Mouse (Mus musculus): ENCODE results near the gene Dcdc2a.

Gene Dcdc2a

DNA sequence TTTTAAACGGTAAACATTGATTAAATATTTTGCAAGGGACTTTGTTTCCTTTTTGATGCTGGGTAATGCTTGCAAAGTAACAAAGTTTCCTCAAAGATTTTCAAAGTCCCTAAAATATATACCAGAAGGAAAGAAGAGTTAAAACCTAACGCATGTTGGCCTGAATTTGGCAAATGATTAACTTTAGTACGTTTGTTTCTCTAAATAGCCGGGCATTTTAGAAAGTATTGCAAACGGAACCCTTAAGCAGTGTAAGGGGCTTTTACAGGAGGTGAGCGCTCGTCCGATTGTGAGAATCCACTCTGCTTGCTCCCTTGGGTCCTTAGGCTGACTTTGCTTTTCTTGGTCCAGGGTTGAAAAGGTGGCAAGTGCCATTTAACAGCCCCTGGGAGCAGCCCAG, 41.5 kb downstream of the Dcdc2a start:
- DNase-seq: peak; percentile 74

DNA sequence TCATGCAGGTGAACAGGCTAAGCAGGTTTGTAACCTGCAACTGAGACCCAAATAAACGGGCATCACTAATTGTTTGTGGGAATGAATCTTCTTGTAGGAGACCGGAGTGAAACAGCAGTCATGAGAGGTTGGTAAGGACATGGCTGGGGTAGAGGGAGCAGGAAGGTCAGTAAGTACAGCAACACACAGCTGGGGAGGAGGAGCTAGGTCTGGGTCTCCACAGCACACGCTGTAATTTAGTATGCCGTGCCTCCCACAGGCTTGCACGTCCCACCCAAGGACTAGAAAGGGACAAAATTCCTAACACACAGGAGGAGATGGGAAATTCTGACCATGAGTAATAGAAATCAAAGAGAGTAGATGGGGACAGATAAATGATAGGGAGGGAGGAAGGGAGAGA, 42.8 kb downstream of the Dcdc2a start:
- DNase-seq: no peak

DNA sequence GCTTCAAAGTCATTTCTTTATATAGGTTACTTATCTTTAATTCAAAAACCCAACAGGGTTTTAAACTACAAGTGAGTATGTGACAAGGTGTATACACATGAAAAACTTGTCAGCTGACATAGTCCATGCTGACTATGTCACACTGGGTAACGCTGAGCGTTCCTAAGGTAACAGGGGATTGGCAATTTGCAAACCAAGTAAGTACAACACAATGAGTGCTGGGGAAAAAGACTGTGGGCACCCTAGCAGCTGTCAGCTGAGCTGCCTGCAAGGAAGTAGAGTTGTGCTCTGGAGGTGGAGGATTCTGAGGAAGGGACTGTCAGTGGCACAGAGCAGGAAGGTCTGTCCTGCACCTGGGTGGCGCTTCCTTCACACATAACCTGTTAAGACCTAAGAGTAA, 43.7 kb downstream of the Dcdc2a start:
- no peak for DNase-seq

DNA sequence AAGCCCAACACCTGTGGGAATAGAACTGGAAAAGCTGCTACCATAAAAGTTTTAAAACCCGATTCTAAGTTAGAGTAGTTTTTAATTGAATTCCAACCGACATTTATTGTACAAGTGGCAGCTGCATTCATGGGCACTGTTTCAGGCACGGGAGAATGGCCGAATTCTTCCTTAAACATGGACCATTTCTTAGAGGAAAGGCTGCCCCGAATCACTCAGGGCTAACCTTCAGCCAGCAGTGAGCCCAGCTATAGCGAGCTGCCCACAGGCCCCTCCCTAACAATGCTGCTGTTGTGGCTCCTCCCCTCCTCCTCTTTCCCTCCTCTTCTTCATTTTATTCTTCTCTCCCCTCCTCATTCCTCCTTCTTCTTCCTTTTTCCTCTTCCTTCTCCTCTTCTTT, 44.8 kb downstream of the Dcdc2a start:
- no peak for DNase-seq

DNA sequence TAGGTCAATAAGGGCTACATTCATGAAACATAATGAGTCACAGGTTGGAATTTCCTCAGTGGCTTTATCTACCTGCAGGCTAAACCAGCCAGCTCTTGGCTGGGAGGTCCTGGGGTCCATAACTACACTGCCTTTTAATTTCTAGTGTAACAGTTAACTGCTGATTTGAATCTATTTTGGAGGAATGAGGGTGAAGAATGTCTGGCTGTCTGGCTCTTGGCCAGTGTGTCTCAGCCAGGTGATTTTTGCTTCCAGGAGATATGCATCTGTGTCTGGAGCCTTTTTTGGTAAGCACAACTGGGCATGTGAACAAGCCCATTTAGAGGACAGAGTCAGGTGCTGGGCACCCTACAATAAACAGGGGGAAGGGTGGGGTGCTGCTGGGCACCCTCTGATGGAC, 49.9 kb downstream of the Dcdc2a start:
- no peak for DNase-seq

DNA sequence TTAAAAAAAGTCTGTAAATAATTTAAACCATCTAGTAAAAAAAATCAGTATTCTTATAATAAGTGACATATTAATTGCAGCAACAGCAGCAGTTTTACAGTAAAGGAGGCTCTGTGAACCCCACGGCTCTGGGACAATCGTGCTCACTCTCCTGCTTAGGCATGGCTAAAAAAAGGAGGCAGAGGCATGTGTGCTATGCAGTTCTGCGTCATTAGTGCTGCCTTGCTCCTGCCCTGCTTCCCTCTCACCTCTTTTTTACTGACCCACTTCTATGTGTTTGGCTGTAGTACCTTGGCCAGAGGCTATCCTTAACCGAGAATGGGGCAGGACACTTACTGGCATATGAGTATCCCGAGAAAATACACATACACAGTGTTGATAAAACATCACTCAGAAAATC, 50.9 kb downstream of the Dcdc2a start:
- DNase-seq: no peak

DNA sequence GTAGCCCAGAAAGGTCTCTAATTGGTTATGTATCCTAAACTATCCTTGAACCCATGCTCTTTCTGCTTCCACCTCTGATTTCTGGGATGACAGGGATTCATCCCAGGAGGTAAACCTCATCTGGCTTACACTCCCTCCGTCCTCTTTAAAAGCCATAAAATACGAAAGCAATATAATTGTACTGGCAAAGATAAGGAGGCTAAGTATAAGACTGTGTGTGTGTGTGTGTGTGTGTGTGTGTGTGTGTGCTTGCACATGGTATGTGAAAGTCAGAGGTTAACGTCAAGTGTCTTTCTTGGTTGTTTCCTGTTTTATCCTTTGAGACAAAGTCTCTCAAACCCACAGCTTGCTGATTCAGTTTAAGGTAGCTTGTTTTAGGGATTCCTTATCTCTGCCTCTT, 52.5 kb downstream of the Dcdc2a start:
- DNase-seq: peak; percentile 22

DNA sequence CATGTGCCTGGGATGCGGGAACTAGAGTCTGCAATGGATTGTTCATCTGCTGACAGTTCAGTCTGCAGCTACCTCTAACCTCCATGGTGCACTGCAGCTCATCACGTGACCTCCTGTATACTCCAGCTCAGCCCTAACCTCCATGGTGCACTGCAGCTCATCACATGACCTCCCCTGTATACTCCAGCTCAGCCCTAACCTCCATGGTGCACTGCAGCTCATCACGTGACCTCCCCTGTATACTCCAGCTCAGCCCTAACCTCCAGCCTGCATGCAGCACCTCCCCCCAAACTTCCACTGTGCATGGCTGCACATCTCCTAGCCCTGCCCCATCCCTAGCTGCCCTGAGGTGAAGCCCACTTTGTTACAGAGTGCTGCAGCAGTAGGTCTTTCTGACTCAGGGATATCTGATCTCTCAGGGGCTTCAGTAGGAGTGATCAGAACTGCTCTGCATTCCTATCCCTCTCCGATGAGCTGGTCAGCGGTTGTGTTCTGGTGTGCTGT, 54.8 kb downstream of the Dcdc2a start:
- DNase-seq: no peak

DNA sequence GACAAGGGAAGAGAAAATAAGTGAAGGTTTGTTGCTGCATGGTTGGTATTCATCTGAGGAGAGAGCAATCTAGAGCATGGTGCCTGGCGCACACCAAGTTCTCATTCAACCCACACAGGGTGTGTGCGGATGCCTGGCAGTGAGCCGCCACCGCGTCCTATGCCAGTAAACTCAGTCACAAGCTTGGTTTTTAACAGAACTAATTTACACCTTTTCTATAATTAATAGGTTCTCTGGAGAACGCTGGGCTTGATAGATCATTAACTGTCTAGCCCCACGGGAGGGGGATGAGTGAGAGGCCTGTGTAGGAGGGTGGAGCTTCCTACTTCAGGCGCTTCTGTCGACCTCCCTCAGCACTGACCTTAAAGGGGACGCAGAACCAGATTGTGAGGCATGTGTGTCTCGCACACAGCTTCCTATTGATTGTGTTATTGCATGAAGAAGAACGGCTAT, 59.7 kb downstream of the Dcdc2a start:
- DNase-seq: peak; percentile 86

DNA sequence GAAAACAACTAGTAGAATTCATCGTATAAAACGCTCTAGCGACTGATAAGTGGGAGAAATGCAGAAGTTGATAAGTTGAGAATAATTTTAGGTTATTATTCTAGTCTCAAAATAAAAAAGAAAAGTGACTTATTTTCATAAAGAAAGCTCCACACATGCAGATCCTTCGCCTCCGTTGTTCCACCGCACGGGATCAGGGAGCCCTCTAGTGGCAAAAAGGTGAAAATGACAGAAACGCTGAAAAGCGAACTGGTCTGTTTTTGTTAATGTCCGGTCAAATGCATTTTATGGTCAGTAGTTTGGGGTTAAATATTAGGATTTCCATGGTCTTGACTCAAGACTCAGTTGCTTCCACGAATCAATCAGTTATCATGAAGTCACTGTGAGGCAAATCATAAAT, 60.2 kb downstream of the Dcdc2a start:
- no peak for DNase-seq

DNA sequence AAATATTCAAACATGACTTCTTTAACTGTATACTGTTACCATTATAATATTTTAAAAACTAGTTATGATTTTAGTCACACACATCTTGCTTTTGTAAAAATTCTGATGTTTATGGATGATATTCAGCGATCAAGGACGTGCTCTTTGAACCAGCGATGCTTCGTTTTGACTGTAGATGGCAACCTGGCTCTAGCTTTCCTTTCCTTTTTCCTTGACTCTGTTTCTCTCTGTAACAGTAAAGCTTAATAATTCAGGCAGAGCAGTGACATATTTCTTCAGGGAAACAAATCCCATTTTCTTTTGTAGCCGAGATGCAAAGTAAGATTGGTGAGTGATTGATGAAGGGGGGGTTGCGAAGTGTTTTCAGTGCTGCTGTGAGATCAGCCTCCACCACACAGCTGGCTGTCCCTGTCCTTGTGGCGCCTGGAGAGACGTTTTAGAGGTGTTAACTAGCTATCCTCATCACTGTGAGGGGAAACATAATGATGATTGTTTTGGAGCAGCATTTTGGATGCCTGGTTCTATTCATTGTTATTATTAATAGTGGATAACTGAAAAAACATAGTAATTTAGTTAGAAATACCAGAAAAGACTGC, 67.0 kb downstream of the Dcdc2a start:
- no peak for DNase-seq

DNA sequence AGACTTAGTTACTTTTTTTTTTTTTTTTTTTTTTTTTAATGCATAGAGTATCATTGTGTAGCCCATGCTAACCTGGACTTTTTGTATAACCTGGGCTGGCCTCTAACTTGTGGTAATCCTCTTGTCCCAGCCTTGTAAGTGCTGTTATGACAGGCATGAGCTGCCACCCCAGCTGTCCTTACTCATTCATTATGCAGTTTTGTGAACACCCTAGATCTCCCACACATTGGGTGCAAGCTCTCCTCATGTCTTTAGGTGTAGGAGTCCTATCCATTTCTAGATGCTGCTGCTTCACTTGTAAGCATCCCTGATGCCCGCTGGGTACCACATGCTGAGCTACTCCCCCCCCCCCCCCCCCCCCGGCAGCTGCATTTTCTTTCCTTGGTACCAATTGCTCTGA, 71.4 kb downstream of the Dcdc2a start:
- peak; percentile 59 for DNase-seq

DNA sequence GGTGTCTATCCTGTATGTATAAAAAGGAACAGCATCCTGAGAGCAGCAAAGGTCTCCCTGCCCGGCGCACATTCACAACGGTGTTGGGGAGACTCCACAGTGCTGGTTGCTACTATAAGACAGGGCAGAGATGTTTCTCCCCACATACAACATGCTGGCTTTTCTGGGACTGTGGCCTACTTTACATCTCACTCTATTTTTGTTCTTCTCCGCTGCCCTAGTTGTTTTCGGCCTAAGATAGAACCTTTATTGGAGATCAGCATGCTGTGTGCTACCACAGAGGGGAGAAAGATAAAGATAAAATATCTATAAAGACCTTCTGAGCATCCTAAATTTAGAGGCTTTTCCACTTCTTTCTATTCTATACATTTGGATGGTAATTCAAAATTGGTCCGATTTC, 72.0 kb downstream of the Dcdc2a start:
- DNase-seq: no peak

DNA sequence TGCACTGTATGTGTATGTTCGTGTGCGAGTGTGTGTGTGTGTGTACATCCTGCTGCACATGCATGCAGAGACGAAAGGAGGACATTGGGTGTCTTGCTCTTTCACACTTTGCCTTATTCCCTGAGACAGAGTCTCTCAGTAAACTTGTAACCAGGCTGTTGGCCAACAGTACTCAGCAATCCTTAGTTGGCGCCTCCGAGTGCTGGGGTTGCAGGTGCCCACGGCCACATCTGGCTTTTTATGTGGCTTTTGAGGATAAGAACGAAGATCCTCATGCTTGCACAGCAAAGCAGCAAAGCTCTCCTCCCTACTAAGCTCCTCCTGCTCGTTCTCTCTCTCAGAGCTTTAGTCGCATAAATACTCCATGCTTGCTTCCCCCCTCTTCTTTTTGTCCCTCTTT, 73.0 kb downstream of the Dcdc2a start:
- DNase-seq: peak; percentile 64

DNA sequence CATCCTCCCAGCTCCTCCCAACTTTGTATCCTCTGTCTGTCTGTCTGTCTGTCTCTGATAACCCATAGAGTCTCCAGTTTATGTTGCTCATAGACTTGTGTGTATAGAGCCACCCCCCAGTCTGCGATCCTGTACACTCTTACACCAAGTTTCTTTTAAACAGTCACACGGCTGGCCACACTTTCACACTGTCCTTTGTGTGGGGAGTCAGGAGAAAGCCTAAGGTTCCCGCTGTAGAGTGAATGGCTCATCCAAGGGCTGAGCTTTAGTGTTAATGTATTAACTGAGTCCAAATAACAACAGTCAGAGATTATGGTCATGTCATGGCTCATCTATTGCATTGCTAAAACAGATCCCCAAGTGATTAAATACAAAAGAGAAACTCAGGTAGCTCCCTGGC, 87.3 kb downstream of the Dcdc2a start:
- DNase-seq: no peak

DNA sequence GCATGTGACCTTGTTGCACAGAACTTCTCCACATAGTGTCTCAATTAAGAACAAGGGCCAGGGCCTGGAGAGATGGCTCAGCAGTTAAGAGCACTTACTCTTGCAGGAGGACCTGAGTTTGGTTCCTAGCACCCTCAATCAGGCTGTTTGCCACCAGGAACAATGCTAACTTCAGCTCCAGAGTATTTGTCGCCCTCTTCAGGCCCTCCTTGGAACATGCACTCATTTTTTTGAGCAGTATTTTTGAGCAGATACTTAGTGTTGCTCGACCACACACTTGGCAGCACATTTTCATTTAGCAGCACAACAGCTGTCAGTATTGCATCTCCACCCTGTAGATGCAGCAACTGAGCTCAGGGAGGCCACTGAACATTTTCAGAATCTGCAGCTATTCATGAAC, 88.3 kb downstream of the Dcdc2a start:
- DNase-seq: no peak

DNA sequence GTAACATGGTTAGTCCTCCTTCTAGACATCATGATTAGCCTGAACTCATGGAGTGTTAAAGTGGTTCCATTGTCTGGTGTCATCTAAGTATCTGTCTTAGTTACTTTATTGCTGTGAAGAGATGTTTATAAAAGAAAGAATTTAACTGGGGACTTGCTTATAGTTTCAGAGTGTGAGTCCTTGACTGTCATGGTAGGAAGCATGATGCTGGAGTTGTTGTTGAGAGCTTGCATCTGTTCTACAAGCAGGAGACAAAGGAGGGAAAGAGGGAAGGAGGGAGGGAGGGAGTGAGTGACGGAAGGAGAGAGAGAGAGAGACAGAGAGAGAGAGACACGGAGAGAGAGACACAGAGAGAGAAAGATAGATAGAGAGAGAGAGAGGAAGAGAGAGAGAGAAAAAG, 90.4 kb downstream of the Dcdc2a start:
- DNase-seq: no peak

DNA sequence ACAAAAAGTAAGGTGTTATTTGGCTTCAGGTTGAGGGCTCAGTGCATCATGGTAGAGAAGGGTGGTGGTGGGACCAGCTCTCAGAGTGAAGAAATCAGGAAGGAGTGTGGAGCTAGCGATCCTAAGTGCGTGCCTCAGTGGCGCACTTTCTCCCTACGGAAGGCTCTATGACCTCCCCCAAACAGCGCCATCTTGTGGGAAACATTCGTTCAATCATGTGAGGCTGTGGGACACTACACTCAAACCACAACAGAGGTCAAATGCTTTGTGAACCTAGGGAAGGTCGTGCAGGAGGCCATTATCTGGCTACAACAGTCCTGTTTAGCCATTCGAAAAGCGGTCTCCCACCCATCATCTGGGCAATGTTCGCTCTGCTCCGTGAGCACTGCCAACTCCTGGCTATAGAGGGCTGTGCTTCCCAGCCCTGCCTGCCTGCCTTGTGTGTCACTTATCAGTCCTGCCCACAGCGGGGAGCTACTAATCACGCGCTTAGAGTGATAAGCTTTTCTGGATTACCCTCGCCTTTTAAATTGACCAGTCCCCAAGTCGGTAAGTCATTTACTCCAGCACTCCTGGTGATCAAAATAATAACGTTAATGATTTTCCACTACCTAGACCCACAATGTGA, 94.5 kb downstream of the Dcdc2a start:
- no peak for DNase-seq

DNA sequence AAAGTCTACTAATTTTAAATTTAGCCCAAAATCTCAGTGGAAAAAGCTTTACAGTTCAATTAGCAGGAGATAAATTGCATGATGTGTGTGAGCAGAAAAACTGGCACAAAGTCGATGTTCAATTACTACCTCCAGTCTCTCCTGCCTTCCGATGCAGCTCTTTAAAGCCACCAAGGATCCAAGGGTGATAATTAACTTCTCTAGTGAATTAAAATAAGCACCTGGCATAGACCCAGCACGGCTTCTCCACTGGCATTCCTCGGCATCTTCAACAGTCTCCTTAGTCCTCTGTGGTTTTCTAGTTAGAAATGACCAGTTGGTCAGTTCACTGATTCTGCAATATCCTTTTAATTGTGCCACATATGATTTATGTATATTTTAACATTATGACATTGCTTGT, 95.1 kb downstream of the Dcdc2a start:
- DNase-seq: no peak

DNA sequence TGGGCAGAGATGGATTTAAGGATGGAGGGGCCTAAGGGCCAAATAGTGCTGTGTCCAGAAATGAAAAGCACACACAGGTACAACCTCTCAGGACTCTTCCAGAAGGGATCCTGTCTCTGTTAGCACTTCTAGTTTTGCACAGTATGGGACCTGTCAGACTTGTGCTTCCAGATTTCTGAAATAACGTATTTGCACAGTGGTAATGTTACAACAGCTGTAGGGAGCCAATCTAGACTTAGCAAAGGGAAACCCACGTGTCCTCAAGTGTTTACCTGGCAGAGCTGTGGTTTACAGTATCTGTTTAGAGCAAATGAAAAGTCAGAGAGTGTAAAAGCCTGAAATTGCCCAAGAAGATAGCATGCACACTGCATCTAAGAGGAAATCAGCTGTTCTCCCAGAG, 104.1 kb downstream of the Dcdc2a start:
- DNase-seq: no peak

DNA sequence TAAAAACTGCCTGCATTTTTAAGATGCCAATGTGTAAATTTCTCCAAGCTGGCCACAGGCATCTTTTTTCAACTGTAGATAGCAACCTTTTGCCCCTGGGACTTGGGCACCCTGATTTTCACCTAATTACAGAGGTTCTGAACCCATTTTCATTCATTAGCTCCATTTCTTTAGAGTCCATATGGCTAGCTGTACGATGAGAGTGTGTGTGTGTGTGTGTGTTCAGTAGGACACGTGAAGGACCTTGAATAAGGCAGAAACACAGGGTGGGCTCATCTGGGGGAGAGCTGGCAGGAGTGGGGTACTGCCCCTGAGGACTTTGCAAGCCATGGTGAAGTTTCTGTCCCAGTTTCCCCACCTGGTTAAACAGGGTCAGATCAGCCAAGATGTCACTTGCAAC, 105.0 kb downstream of the Dcdc2a start:
- no peak for DNase-seq

DNA sequence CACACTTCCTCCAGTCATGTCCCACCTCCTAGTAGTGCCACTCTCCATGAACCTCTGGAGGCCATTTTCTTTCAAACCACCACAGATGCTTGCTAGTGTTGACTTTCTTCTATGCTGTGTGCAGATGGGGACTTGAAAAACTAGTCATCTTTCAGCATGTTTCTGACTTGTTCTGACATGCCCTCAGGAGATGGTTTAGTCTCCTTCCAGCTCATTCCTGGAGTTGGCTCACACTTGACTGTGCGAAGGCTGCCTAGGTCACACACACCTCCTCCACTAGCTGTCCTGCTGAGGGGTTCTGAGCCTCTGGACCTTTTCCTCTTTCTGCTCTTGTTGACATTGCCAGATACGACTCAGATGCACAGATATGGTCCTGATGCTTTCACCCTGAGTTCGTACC, 106.8 kb downstream of the Dcdc2a start:
- no peak for DNase-seq

DNA sequence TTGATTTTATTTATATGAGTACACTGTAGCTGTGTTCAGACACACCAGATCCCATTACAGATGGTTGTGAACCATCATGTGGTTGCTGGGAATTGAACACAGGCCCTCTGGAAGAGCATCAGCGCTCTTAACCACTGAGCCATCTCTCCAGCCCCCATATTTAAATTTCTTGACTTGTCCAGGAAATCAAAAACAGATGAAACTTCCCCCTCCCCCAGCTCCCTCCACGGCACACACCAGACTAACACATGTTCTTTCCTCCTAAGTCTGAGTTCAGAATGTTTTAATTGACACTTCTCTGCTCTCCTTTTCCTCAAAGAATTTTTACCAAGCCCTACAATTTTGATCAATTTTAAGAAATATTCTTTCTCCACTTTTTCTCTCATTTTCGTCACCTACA, 113.1 kb downstream of the Dcdc2a start:
- no peak for DNase-seq

DNA sequence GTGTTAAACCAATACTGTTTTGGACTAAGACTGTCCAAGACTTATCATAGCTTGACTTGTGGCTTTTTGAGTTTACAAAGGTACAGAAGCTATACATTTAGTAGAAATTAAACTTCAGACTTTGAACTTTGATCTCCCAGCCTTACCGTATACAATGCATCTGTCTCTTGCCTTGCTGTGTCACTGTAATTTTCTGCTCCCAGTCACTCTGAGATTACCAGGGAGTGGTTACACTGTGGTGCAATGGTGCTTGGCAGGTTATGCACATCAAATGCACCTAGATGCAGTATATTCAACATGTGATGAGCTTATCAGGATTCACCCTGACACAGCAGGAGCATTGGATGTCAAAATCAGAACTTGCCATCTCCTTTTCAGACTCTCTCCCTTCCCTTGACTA, 122.0 kb downstream of the Dcdc2a start:
- DNase-seq: peak; percentile 44

Data from heart, adult 11 months (tissue).